Mouse (Mus musculus) testis, adult 2 months (tissue): ENCODE results near the gene Phex. TPM values are rescaled to one million over a fixed set of nuclear protein-coding genes. Genes with fewer than 3 reads are reported as not detected.

ENCODE experiments used
- H3K27ac ChIP-seq: fragments of 200-500 bp; 2 replicates; pipeline ENCODE4 v1.5.1; 2012; ENCODE audit warnings: low read depth, low read length; ENCODE audit not compliant: control insufficient read depth, insufficient read depth
- H3K27me3 ChIP-seq: fragments of 200-500 bp; 2 replicates; pipeline ENCODE4 v1.6.1; 2012; ENCODE audit warnings: mild to moderate bottlenecking, low read length, moderate library complexity; ENCODE audit not compliant: control insufficient read depth, insufficient read depth
- H3K36me3 ChIP-seq: fragments of 200-500 bp; 2 replicates; pipeline ENCODE4 v1.6.1; 2012; ENCODE audit warnings: mild to moderate bottlenecking, low read length; ENCODE audit not compliant: control insufficient read depth, insufficient read depth
- H3K4me1 ChIP-seq: fragments of 200-500 bp; 2 replicates; pipeline ENCODE4 v1.6.1; 2012; ENCODE audit warnings: low read length; ENCODE audit not compliant: control insufficient read depth, insufficient read depth
- H3K4me3 ChIP-seq: fragments of 200-500 bp; 2 replicates; pipeline ENCODE4 v1.5.1; 2012; ENCODE audit warnings: low read depth, mild to moderate bottlenecking, low read length, moderate library complexity, mixed read lengths; ENCODE audit not compliant: control insufficient read depth
- CTCF ChIP-seq: fragments of 200-500 bp; IDR thresholded peaks from 2 replicates; pipeline ENCODE4 v1.5.1; 2012; ENCODE audit warnings: low read depth, mild to moderate bottlenecking, inconsistent platforms, low read length, moderate library complexity; ENCODE audit not compliant: control insufficient read depth, insufficient read depth, insufficient replicate concordance
- POLR2A ChIP-seq: fragments of 200-500 bp; IDR thresholded peaks from 2 replicates; pipeline ENCODE4 v1.6.1; 2012; ENCODE audit warnings: low read depth, mild to moderate bottlenecking, inconsistent platforms, low read length, moderate library complexity; ENCODE audit not compliant: control insufficient read depth
- polyA plus RNA-seq: library from polyadenylated mRNA; depleted of rRNA; stranded (reverse); fragments of >200 nt; gene quantifications from 2 replicates; pipeline ENCODE4 v1.2.3, GENCODE M21; 2012

Gene Phex
- polyA plus RNA-seq, 1 experiment, result 0.26 TPM

- no peak overlapping the region for H3K27ac ChIP-seq
- H3K4me1 ChIP-seq, result no peaks in the 10 kb centered on the region
- TF ChIP-seq POLR2A (no peak), CTCF (no peak)
- H3K4me3 ChIP-seq, result no peak overlapping the region
- H3K27me3 ChIP-seq, result no peaks in the 10 kb centered on the region
- no peaks in the 10 kb centered on the region for H3K36me3 ChIP-seq
Measured at GRCm38 (mm10) chrX:157391241-157391640, 23.9 kb downstream of the Phex start.

- Histone ChIP-seq H3K36me3 (no peaks in the 10 kb centered on the region), H3K4me1 (no peaks in the 10 kb centered on the region)
- TF ChIP-seq POLR2A, result no peak
- no peak for TF ChIP-seq CTCF
Measured at GRCm38 (mm10) chrX:157390102-157390501, 25.0 kb downstream of the Phex start.

GRCm38 (mm10) chrX:157388419-157388818 is 26.7 kb downstream of the Phex start:
- Histone ChIP-seq H3K36me3 (no peaks in the 10 kb centered on the region), H3K4me1 (no peaks in the 10 kb centered on the region), H3K27ac (no peak overlapping the region), H3K27me3 (no peaks in the 10 kb centered on the region), H3K4me3 (no peak overlapping the region)
- TF ChIP-seq POLR2A, result no peak
- TF ChIP-seq CTCF, result no peak

More at GRCm38 (mm10) chrX:157390102-157390501, 25.0 kb downstream of the Phex start:
- H3K4me3 ChIP-seq, result no peak overlapping the region
- no peaks in the 10 kb centered on the region for H3K27me3 ChIP-seq
- H3K27ac ChIP-seq, result no peak overlapping the region

- Histone ChIP-seq H3K36me3 (no peaks in the 10 kb centered on the region), H3K4me3 (no peak overlapping the region), H3K27me3 (no peaks in the 10 kb centered on the region), H3K4me1 (no peaks in the 10 kb centered on the region), H3K27ac (no peak overlapping the region)
- TF ChIP-seq POLR2A (no peak), CTCF (no peak)
Measured at GRCm38 (mm10) chrX:157387025-157387424, 28.1 kb downstream of the Phex start.

GRCm38 (mm10) chrX:157378822-157379221 is 36.3 kb downstream of the Phex start:
- peak overlapping the region; percentile 13 for H3K4me3 ChIP-seq
- TF ChIP-seq POLR2A (no peak), CTCF (peak; percentile 3; the same call in 1 of the 2 replicates)

GRCm38 (mm10) chrX:157377456-157377855 is 37.7 kb downstream of the Phex start:
- TF ChIP-seq POLR2A (no peak), CTCF (no peak)
- no peak overlapping the region for H3K4me3 ChIP-seq
- H3K36me3 ChIP-seq, result no peaks in the 10 kb centered on the region
- no peaks in the 10 kb centered on the region for H3K27me3 ChIP-seq
- H3K4me1 ChIP-seq, result no peaks in the 10 kb centered on the region
- no peak overlapping the region for H3K27ac ChIP-seq

More at GRCm38 (mm10) chrX:157378822-157379221, 36.3 kb downstream of the Phex start:
- no peak overlapping the region for H3K27ac ChIP-seq
- H3K36me3 ChIP-seq, result no peaks in the 10 kb centered on the region
- no peaks in the 10 kb centered on the region for H3K27me3 ChIP-seq
- no peaks in the 10 kb centered on the region for H3K4me1 ChIP-seq

GRCm38 (mm10) chrX:157373873-157374272 is 41.2 kb downstream of the Phex start:
- TF ChIP-seq POLR2A (no peak), CTCF (no peak)
- Histone ChIP-seq H3K4me1 (no peaks in the 10 kb centered on the region), H3K27ac (no peak overlapping the region), H3K27me3 (no peaks in the 10 kb centered on the region), H3K36me3 (no peaks in the 10 kb centered on the region), H3K4me3 (no peak overlapping the region)

- H3K4me3 ChIP-seq, result no peak overlapping the region
- no peaks in the 10 kb centered on the region for H3K4me1 ChIP-seq
- no peak overlapping the region for H3K27ac ChIP-seq
- H3K27me3 ChIP-seq, result no peaks in the 10 kb centered on the region
- no peak for TF ChIP-seq CTCF
- TF ChIP-seq POLR2A, result no peak
- no peaks in the 10 kb centered on the region for H3K36me3 ChIP-seq
Measured at GRCm38 (mm10) chrX:157369166-157369565, 45.9 kb downstream of the Phex start.
